Mouse (Mus musculus): Measurements from ENCODE around the gene Kat6b.
"Not testable (repeated sequence)": the region's sequence is repeated elsewhere in the genome, so short reads cannot be mapped to it uniquely, and the experiment has no call there.

The Kat6b gene

GRCm38 (mm10) chr14:21662465-21663142, 181.4 kb downstream of the Kat6b start:
- DNase-seq (ENCODE audit: low spot score in 2 of 2) = no peak

GRCm38 (mm10) chr14:21669218-21669617, 188.0 kb downstream of the Kat6b start:
- no peak for DNase-seq (ENCODE audit: low spot score in 2 of 2)

GRCm38 (mm10) chr14:21669633-21670421, 188.6 kb downstream of the Kat6b start:
- no peak for DNase-seq (ENCODE audit: low spot score in 2 of 2)

- not testable (repeated sequence) for DNase-seq (ENCODE audit: low spot score in 2 of 2)
Measured at GRCm38 (mm10) chr14:21670422-21671006, 189.3 kb downstream of the Kat6b start.

- no peak for DNase-seq (ENCODE audit: low spot score in 2 of 2)
Measured at GRCm38 (mm10) chr14:21673100-21673499, 191.9 kb downstream of the Kat6b start.

- DNase-seq (ENCODE audit: low spot score in 2 of 2) = no peak
Measured at GRCm38 (mm10) chr14:21674471-21674870, 193.2 kb downstream of the Kat6b start.

- DNase-seq (ENCODE audit: low spot score in 2 of 2) = no peak
Measured at GRCm38 (mm10) chr14:21676223-21676622, 195.0 kb downstream of the Kat6b start.

- DNase-seq (ENCODE audit: low spot score in 2 of 2) = no peak
Measured at GRCm38 (mm10) chr14:21678509-21679285, 197.5 kb downstream of the Kat6b start.

GRCm38 (mm10) chr14:21679631-21680201, 198.5 kb downstream of the Kat6b start:
- no peak for DNase-seq (ENCODE audit: low spot score in 2 of 2)

- DNase-seq (ENCODE audit: low spot score in 2 of 2) = peak; percentile 35 to 38
Measured at GRCm38 (mm10) chr14:21682681-21683129, 201.5 kb downstream of the Kat6b start.

GRCm38 (mm10) chr14:21683834-21684233, 202.6 kb downstream of the Kat6b start:
- DNase-seq (ENCODE audit: low spot score in 2 of 2) = no peak

GRCm38 (mm10) chr14:21685411-21686146, 204.3 kb downstream of the Kat6b start:
- no peak for DNase-seq (ENCODE audit: low spot score in 2 of 2)

GRCm38 (mm10) chr14:21686376-21687279, 205.4 kb downstream of the Kat6b start:
- DNase-seq (ENCODE audit: low spot score in 2 of 2) = no peak

GRCm38 (mm10) chr14:21691070-21691469, 209.8 kb downstream of the Kat6b start:
- DNase-seq (ENCODE audit: low spot score in 2 of 2) = no peak

GRCm38 (mm10) chr14:21695020-21695419, 213.8 kb downstream of the Kat6b start:
- DNase-seq (ENCODE audit: low spot score in 2 of 2) = no peak

- no peak for DNase-seq (ENCODE audit: low spot score in 2 of 2)
Measured at GRCm38 (mm10) chr14:21696186-21696830, 215.1 kb downstream of the Kat6b start.

- no peak for DNase-seq (ENCODE audit: low spot score in 2 of 2)
Measured at GRCm38 (mm10) chr14:21702691-21703090, 221.5 kb downstream of the Kat6b start.

- DNase-seq (ENCODE audit: low spot score in 2 of 2) = no peak
Measured at GRCm38 (mm10) chr14:21703255-21703654, 222.0 kb downstream of the Kat6b start.

- DNase-seq (ENCODE audit: low spot score in 2 of 2) = no peak
Measured at GRCm38 (mm10) chr14:21705462-21705861, 224.2 kb downstream of the Kat6b start.

All from urinary bladder, adult 18-20 months (tissue).